Mouse (Mus musculus) right cerebral cortex, postnatal 4 days (tissue): ENCODE measurements around the gene Hist2h3c1.

Experiments
- DNase-seq: peaks from one replicate; pipeline ENCODE4 v3.0.0-alpha.2; 2022

Hist2h3c1 gene

DNA sequence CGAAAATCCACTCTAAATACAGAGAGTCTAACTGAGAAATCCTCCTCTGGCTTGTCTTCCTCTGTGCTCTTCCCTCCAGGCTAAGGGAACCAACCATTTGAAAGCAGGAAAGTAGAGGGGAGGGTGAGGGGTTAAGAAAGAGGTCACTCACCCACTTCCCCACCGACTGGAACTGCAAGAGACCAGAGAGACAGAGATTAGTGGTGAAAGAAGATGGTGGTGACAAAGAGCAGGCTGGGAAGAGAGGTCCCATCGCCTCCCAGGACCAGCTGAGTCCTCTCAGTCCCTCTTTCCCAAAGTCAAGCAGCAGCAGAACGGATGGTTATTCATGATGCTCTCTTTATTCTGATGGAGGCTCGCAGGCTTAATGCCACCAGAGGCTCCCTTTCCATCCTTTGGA lies 46.9 kb downstream of the Hist2h3c1 start:
- no peak for DNase-seq

DNA sequence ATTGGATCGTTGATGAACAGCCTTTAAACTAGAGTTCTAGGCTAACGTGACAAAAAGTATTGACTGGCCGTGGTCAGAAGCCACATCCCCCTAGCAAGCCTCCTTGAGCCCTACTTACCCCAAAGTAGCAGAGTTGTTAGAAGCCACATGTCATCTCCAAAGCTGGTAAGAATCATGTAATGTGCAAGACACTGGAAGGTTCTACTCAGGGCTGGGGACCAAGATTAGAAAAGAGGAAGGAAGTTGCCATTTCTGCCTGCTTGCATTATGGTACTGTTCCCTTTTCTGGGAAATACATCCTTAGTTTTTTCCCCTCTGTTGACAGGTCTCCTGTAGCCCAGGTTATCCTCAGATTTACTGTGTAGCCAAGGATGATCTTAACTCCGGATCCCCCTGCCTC lies 47.3 kb downstream of the Hist2h3c1 start, which contains the start of gene Fcgr1:
Gene Fcgr1 (minus strand): TSS at position 183 of the 400 bp plus-strand sequence.
- DNase-seq, result no peak
